Mouse (Mus musculus): ENCODE measurements around the gene C530008M17Rik. TPM values are rescaled to one million over a fixed set of nuclear protein-coding genes. Genes with fewer than 3 reads are reported as not detected.

C530008M17Rik gene
- polyA plus RNA-seq (2015; fragmentation: Nextera tagmentation; extraction: Ambion mirVana), result 3.8 and 4.4 TPM in 2 replicates

DNA sequence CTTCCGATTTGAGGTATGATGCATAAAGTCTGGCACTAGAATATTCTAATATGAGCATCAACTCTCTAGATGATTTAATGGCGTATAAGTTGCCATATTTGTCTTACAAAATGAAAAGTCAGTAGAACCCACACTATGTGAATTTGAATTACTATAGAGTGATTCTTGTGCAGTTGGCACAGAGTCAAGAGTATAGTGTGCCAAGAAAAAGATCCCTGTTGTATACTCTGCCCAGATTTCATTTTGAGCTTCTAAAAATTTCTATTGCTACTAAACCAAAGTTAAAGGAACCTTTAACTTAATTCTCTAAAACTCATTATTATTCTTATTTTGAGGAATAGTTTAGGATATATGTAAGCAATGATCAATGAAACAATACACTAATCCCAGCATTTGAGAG, at the start of gene C530008M17Rik:
Gene C530008M17Rik (plus strand): TSS at position 301 of the 400 bp plus-strand sequence.
- Histone ChIP-seq H3K9ac (replicated peaks; ENCODE audit: low read depth) (no peak within 1 kb of the TSS), H3K36me3 (ENCODE audit: insufficient read depth, low read length) (no peaks in the 10 kb centered on the region), H3K27me3 (replicated peaks; ENCODE audit: insufficient read depth, low read length) (0 out of 2 replicates have a peak, but pooled peaks cover 4% of the 10 kb centered on the region), H3K4me3 (ENCODE audit: low read depth, low read length) (peak within 1 kb of the TSS; percentile 67), H3K9me3 (ENCODE audit: low read length) (no peaks in the 10 kb centered on the region), H3K27ac (ENCODE audit: low read length) (no peak within 1 kb of the TSS), H3K4me1 (ENCODE audit: insufficient read depth, low read depth, low read length) (no peaks in the 10 kb centered on the region), H3K4me2 (replicated peaks; ENCODE audit: low read depth, low read length) (peak within 1 kb of the TSS; percentile 100)
- 89% methylated on average over 2 of the region's 2 CpGs for WGBS
- no peak for TF ChIP-seq CTCF (IDR thresholded peaks at IDR 0.05)
- no peak for TF ChIP-seq EP300 (IDR thresholded peaks at IDR 0.05)
- ATAC-seq (no peak), DNase-seq (ENCODE audit: low spot score) (no peak)

DNA sequence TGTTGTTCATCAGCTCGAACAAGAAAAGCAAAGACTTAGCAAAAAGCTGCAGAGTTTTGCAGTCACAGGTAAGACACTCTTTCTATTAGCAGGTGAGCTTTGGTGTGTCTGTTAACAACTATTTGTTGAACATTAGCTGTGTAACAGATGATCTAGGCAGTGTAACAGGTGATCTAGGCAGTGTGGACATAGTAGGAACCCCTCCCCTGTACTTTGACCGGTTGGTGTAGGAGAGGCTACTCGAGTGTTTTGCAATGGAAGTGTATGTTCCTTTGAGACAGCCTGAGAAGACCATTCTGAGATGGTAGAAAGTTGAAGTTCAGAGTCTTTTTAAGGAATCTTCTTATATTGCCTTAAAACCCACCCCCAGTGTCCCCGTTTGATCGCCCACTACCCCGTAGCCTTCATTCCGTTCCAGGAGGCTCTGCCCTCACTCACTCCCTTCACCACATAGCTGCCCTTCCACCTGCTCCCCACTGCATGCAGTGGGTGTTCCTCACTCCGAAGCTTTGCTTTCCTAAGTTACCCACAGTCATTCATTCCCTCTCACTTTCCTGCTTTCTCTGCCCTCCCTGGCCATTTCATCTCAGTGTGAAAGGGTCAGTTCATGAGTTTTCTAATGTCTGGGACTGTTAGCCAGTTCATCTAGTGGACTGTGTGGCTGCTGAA, 46.5 kb upstream of the C530008M17Rik start:
- ATAC-seq (no peak), DNase-seq (ENCODE audit: low spot score) (no peak)
- Histone ChIP-seq H3K27ac (ENCODE audit: low read length) (no peak overlapping the region), H3K9me3 (ENCODE audit: low read length) (no peaks in the 10 kb centered on the region), H3K4me3 (ENCODE audit: low read depth, low read length) (no peak overlapping the region), H3K36me3 (ENCODE audit: insufficient read depth, low read length) (peaks cover 35% of the 10 kb centered on the region; the same call in 1 of the 2 replicates), H3K4me2 (replicated peaks; ENCODE audit: low read depth, low read length) (no peak overlapping the region), H3K27me3 (replicated peaks; ENCODE audit: insufficient read depth, low read length) (no peaks in the 10 kb centered on the region), H3K9ac (replicated peaks; ENCODE audit: low read depth) (no peak overlapping the region), H3K4me1 (ENCODE audit: insufficient read depth, low read depth, low read length) (no peaks in the 10 kb centered on the region)
- 95% methylated on average over 8 of the region's 8 CpGs for WGBS
- TF ChIP-seq EP300 (IDR thresholded peaks at IDR 0.05), result no peak
- TF ChIP-seq CTCF (IDR thresholded peaks at IDR 0.05), result no peak

DNA sequence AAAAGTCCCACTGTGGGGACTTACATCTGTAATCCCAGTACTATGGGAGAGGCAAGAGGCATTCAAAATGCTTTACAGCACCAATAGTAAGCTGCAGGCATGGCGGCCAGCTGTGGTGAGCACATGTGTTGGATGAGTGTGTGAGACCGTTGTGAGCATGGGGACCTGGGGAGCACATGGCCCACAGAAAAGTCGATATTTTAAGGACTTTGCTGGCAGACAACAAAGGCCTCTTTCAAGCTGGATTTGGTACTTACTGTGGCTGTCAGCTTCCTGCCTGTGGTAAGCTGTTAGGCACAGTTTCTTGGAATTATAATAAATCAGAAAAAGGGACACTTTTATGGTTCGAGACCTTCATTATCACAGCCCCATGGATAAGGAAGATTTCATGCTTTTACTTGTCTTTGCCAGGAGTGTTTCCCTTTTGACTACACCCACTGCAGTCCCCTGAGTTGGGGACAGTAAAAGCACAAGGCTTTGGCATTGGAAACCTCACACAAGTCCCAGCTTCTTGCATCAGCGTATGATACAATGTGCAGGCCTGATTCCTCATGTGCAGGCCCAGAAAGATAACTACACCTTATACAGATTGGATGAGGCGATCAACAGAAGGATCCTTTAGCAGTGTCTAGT, 43.3 kb upstream of the C530008M17Rik start:
- no peak overlapping the region for H3K4me3 ChIP-seq (ENCODE audit: low read depth, low read length)
- no peaks in the 10 kb centered on the region for H3K9me3 ChIP-seq (ENCODE audit: low read length)
- no peak for TF ChIP-seq EP300 (IDR thresholded peaks at IDR 0.05)
- WGBS, result 89% methylated on average over 6 of the region's 6 CpGs
- no peak overlapping the region for H3K4me2 ChIP-seq (replicated peaks; ENCODE audit: low read depth, low read length)
- H3K27me3 ChIP-seq (replicated peaks; ENCODE audit: insufficient read depth, low read length), result no peaks in the 10 kb centered on the region
- H3K4me1 ChIP-seq (ENCODE audit: insufficient read depth, low read depth, low read length), result no peaks in the 10 kb centered on the region
- peaks cover 39% of the 10 kb centered on the region; the same call in 1 of the 2 replicates for H3K36me3 ChIP-seq (ENCODE audit: insufficient read depth, low read length)
- H3K27ac ChIP-seq (ENCODE audit: low read length), result no peak overlapping the region
- no peak for DNase-seq (ENCODE audit: low spot score)
- ATAC-seq, result no peak
- H3K9ac ChIP-seq (replicated peaks; ENCODE audit: low read depth), result no peak overlapping the region

DNA sequence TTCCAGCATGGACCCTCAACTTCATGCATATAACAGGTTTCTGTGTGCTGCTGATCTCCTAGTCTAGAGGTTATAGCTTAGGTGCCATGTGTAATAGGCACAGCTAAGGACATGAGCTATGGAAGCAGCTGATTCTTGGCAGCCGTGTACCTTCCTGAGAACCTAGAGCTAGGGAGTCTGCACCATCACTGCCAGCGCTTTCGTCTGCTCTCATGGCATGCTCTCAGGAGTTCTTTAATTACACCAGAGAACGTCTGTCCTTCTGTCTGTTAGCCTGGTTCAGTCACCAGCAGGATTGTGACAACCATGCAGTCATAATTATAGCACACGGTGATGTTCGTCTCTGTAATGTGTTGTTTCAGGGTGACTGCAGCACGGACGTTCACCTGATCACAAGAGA, 41.0 kb upstream of the C530008M17Rik start:
- no peak overlapping the region for H3K27ac ChIP-seq (ENCODE audit: low read length)
- no peak overlapping the region for H3K4me3 ChIP-seq (ENCODE audit: low read depth, low read length)
- H3K4me1 ChIP-seq (ENCODE audit: insufficient read depth, low read depth, low read length), result no peaks in the 10 kb centered on the region
- H3K9ac ChIP-seq (replicated peaks; ENCODE audit: low read depth), result no peak overlapping the region
- TF ChIP-seq CTCF (IDR thresholded peaks at IDR 0.05), result no peak
- TF ChIP-seq EP300 (IDR thresholded peaks at IDR 0.05), result no peak
- H3K4me2 ChIP-seq (replicated peaks; ENCODE audit: low read depth, low read length), result no peak overlapping the region
- no peaks in the 10 kb centered on the region for H3K27me3 ChIP-seq (replicated peaks; ENCODE audit: insufficient read depth, low read length)
- ATAC-seq (no peak), DNase-seq (ENCODE audit: low spot score) (no peak)
- H3K36me3 ChIP-seq (ENCODE audit: insufficient read depth, low read length), result peaks cover 46% of the 10 kb centered on the region; the same call in 1 of the 2 replicates
- 89% methylated on average over 8 of the region's 8 CpGs for WGBS
- H3K9me3 ChIP-seq (ENCODE audit: low read length), result no peaks in the 10 kb centered on the region

- DNase-seq (ENCODE audit: low spot score) (no peak), ATAC-seq (no peak)
- Histone ChIP-seq H3K4me3 (ENCODE audit: low read depth, low read length) (no peak overlapping the region), H3K4me2 (replicated peaks; ENCODE audit: low read depth, low read length) (no peak overlapping the region), H3K27me3 (replicated peaks; ENCODE audit: insufficient read depth, low read length) (no peaks in the 10 kb centered on the region), H3K9ac (replicated peaks; ENCODE audit: low read depth) (no peak overlapping the region), H3K27ac (ENCODE audit: low read length) (no peak overlapping the region), H3K4me1 (ENCODE audit: insufficient read depth, low read depth, low read length) (no peaks in the 10 kb centered on the region), H3K9me3 (ENCODE audit: low read length) (no peaks in the 10 kb centered on the region), H3K36me3 (ENCODE audit: insufficient read depth, low read length) (peaks cover 39% of the 10 kb centered on the region; the same call in 1 of the 2 replicates)
- 100% methylated on average over 2 of the region's 2 CpGs for WGBS
- TF ChIP-seq EP300 (IDR thresholded peaks at IDR 0.05) (no peak), CTCF (IDR thresholded peaks at IDR 0.05) (no peak)
These were observed 40.0 kb upstream of the C530008M17Rik start for GRCm38 (mm10) chr5:76616196-76616747.

GRCm38 (mm10) chr5:76618750-76619149, 37.6 kb upstream of the C530008M17Rik start:
- Histone ChIP-seq H3K36me3 (ENCODE audit: insufficient read depth, low read length) (peaks cover 24% of the 10 kb centered on the region; the same call in 1 of the 2 replicates), H3K27me3 (replicated peaks; ENCODE audit: insufficient read depth, low read length) (no peaks in the 10 kb centered on the region), H3K27ac (ENCODE audit: low read length) (no peak overlapping the region), H3K4me1 (ENCODE audit: insufficient read depth, low read depth, low read length) (no peaks in the 10 kb centered on the region), H3K4me2 (replicated peaks; ENCODE audit: low read depth, low read length) (no peak overlapping the region), H3K9ac (replicated peaks; ENCODE audit: low read depth) (no peak overlapping the region), H3K4me3 (ENCODE audit: low read depth, low read length) (no peak overlapping the region), H3K9me3 (ENCODE audit: low read length) (no peaks in the 10 kb centered on the region)
- TF ChIP-seq CTCF (IDR thresholded peaks at IDR 0.05) (no peak), EP300 (IDR thresholded peaks at IDR 0.05) (no peak)
- ATAC-seq (no peak), DNase-seq (ENCODE audit: low spot score) (no peak)
- 87% methylated on average over 7 of the region's 7 CpGs for WGBS

Data from lung, postnatal 0 days (tissue).